Mouse (Mus musculus): ENCODE measurements at regions not wholly inside any gene's neighbourhood (a gene's known extent, or its start where the extent isn't known, plus 50 kb on each side); places are given as distances from the start of the nearest gene placed in this dataset.

- DNase-seq (ENCODE audit: low spot score), result no peak
Observed at GRCm38 (mm10) chr12:7919709-7920324, 57.6 kb upstream of the Apob start.

GRCm38 (mm10) chr12:7920888-7921287 lies 56.6 kb upstream of the Apob start:
- no peak for DNase-seq (ENCODE audit: low spot score)

All from MN1 (cell line).